8 mouse cellular contexts compared by ENCODE assay signal in the genomic region with DNA sequence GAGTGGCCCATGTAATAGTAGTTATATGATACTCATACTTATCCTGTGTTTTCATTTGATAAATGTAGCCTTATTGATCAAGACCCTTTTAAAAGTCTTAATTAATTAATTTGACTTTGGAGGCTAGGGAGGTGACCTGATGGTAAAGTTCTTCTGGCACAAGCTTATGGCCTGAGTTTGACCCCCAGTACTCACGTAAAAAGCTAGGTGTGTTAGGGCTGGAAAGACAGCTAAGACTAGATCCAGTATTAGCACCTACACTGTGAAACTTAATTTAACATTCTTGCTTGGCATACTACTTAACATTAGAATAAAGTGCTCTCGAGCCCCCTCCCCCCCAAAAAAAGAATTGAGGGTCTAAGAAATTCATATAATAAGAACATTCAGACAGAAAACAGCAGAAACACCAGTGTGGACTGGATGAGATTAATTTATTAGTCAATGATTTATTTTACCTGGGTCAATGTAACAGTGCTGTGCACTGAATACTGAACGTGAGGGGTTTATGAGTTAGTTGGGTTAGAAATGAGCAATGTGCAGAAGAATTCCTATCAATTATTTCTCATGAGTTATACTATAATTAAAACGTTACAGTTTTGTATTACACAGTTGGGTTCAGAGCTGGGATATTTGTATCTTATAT. TPM values are rescaled to one million over a fixed set of nuclear protein-coding genes. Genes with fewer than 3 reads are reported as not detected.
DNase-seq lines count a peak whose midpoint lies in the region; ATAC-seq and TF ChIP-seq lines count a peak whose summit lies in the region.
"Had no signal": no experiment of that assay in that cellular context is flagged by ENCODE, and none has a peak within 500 bp of the region (broad histone marks: within the 10 kb centered on the region; RNA-seq: fewer than 3 reads in every experiment).

No protein-coding gene starts in this region.

- no peak for TF ChIP-seq EP300 in heart, postnatal 0 days (IDR thresholded peaks at IDR 0.05; ENCODE audit: low read depth)

- peaks cover 7% of the 10 kb centered on the region for H3K4me1 ChIP-seq in lung, embryonic 15.5 days
- 0 out of 2 replicates have a peak, but pooled peaks cover 6% of the 10 kb centered on the region for H3K4me1 ChIP-seq in heart, postnatal 0 days (ENCODE audit: control insufficient read depth, insufficient read depth)
- H3K4me1 ChIP-seq in liver, embryonic 11.5 days (replicated peaks; ENCODE audit: control insufficient read depth, insufficient read depth, low read length), result peaks cover 7% of the 10 kb centered on the region
- peaks cover 8% of the 10 kb centered on the region; the same call in 1 of the 2 replicates for H3K4me1 ChIP-seq in stomach, embryonic 16.5 days (ENCODE audit: control insufficient read depth, insufficient read depth, low read length)

- peak overlapping the region; percentile 56; the same call in 1 of the 2 replicates for H3K4me2 ChIP-seq in lung, embryonic 15.5 days
- H3K4me2 ChIP-seq in heart, postnatal 0 days (ENCODE audit: low read depth, low read length), result peak overlapping the region; percentile 83
- H3K4me2 ChIP-seq in liver, embryonic 11.5 days, result peak overlapping the region; percentile 45
- peak overlapping the region; percentile 77 for H3K4me2 ChIP-seq in stomach, embryonic 16.5 days (ENCODE audit: low read depth, low read length)

- no peak for TF ChIP-seq CTCF in heart, postnatal 0 days (IDR thresholded peaks at IDR 0.05; ENCODE audit: low read depth)

- no peak overlapping the region for H3K27ac ChIP-seq in lung, embryonic 15.5 days
- H3K27ac ChIP-seq in heart, postnatal 0 days (ENCODE audit: low read depth), result no peak overlapping the region
- H3K27ac ChIP-seq in liver, embryonic 11.5 days (ENCODE audit: low read depth, low read length), result no peak overlapping the region
- H3K27ac ChIP-seq in stomach, embryonic 16.5 days (ENCODE audit: low read length), result no peak overlapping the region

- 38% methylated on average over 4 of the region's 4 CpGs for WGBS in lung, embryonic 15.5 days
- 52% methylated on average over 4 of the region's 4 CpGs for WGBS in heart, postnatal 0 days
- 45% methylated on average over 4 of the region's 4 CpGs for WGBS in liver, embryonic 11.5 days
- 45% methylated on average over 4 of the region's 4 CpGs for WGBS in stomach, embryonic 16.5 days

- peak overlapping the region; percentile 7; the same call in 1 of the 2 replicates for H3K4me3 ChIP-seq in lung, embryonic 15.5 days
- peak overlapping the region; percentile 96 for H3K4me3 ChIP-seq in heart, postnatal 0 days (ENCODE audit: low read depth, low read length)
- H3K4me3 ChIP-seq in liver, embryonic 11.5 days (ENCODE audit: low read depth, low read length), result peak overlapping the region; percentile 99; the same call in 1 of the 2 replicates
- peak overlapping the region; percentile 14; the same call in 1 of the 2 replicates for H3K4me3 ChIP-seq in stomach, embryonic 16.5 days (replicated peaks; ENCODE audit: low read length)

- peaks cover 14% of the 10 kb centered on the region for H3K36me3 ChIP-seq in lung, embryonic 15.5 days
- H3K36me3 ChIP-seq in heart, postnatal 0 days (replicated peaks; ENCODE audit: control insufficient read depth, insufficient read depth, low read length), result peaks cover 14% of the 10 kb centered on the region
- peaks cover 9% of the 10 kb centered on the region for H3K36me3 ChIP-seq in liver, embryonic 11.5 days (ENCODE audit: control insufficient read depth, insufficient read depth, low read length)
- peaks cover 5% of the 10 kb centered on the region; the same call in 1 of the 2 replicates for H3K36me3 ChIP-seq in stomach, embryonic 16.5 days (ENCODE audit: control insufficient read depth, insufficient read depth, low read length)

- no peak overlapping the region for H3K9ac ChIP-seq in lung, embryonic 15.5 days
- no peak overlapping the region for H3K9ac ChIP-seq in heart, postnatal 0 days (replicated peaks; ENCODE audit: low read depth, low read length)
- no peak overlapping the region for H3K9ac ChIP-seq in liver, embryonic 11.5 days (ENCODE audit: low read depth, low read length)
- no peak overlapping the region for H3K9ac ChIP-seq in stomach, embryonic 16.5 days (ENCODE audit: low read length)

- DNase-seq in lung, postnatal 14 days, result no peak
- no peak for DNase-seq in heart, postnatal 0 days (ENCODE audit: low spot score)
- DNase-seq in liver, embryonic 11.5 days (ENCODE audit: low spot score), result no peak
- no peak for DNase-seq in right cerebral cortex, postnatal 14 days
- no peak for DNase-seq in adrenal gland, adult 2 months

- no peaks in the 10 kb centered on the region for H3K9me3 ChIP-seq in lung, embryonic 15.5 days
- no peaks in the 10 kb centered on the region for H3K9me3 ChIP-seq in heart, postnatal 0 days (replicated peaks; ENCODE audit: control insufficient read depth, low read length)
- H3K9me3 ChIP-seq in liver, embryonic 11.5 days (ENCODE audit: control insufficient read depth, low read length), result no peaks in the 10 kb centered on the region
- H3K9me3 ChIP-seq in stomach, embryonic 16.5 days (replicated peaks; ENCODE audit: control insufficient read depth, low read length), result no peaks in the 10 kb centered on the region

- ATAC-seq in lung, embryonic 15.5 days (ENCODE audit: borderline replicate concordance, extremely low read depth, low FRiP score, low TSS enrichment), result no peak
- ATAC-seq in heart, postnatal 0 days (ENCODE audit: insufficient read depth, low read depth), result no peak
- ATAC-seq in liver, embryonic 11.5 days (replicated peaks; ENCODE audit: low FRiP score), result no peak
- ATAC-seq in stomach, embryonic 16.5 days (ENCODE audit: insufficient read depth, low FRiP score), result no peak

- no peaks in the 10 kb centered on the region for H3K27me3 ChIP-seq in lung, embryonic 15.5 days
- H3K27me3 ChIP-seq in heart, postnatal 0 days (ENCODE audit: control insufficient read depth, insufficient read depth, low read length), result no peaks in the 10 kb centered on the region
- H3K27me3 ChIP-seq in liver, embryonic 11.5 days (replicated peaks; ENCODE audit: control insufficient read depth, insufficient read depth, low read length), result no peaks in the 10 kb centered on the region
- H3K27me3 ChIP-seq in stomach, embryonic 16.5 days (ENCODE audit: control insufficient read depth, insufficient read depth, low read length), result no peaks in the 10 kb centered on the region

RNA-seq across cellular contexts. Expression of a gene that starts 2.7 kb away (rescaled TPM):
- not detected in 2 replicates for polyA plus RNA-seq in lung, embryonic 15.5 days (2015; fragmentation: Nextera tagmentation; extraction: Ambion mirVana)
- total RNA-seq in heart, postnatal 0 days (2014; rRNA removed; ENCODE audit: low replicate concordance), result not detected in 2 replicates
- not detected in 2 replicates for polyA plus RNA-seq in heart, postnatal 0 days (2015; fragmentation: Nextera tagmentation; extraction: Ambion mirVana)
- not detected in 2 replicates for polyA plus RNA-seq in liver, embryonic 11.5 days (2014; fragmentation: Nextera tagmentation; extraction: Ambion mirVana)
- polyA plus RNA-seq in stomach, embryonic 16.5 days (2015; fragmentation: Nextera tagmentation; extraction: Ambion mirVana), result not detected in 2 replicates
- not detected for total RNA-seq in adrenal gland, adult 2 months (2021)
- not detected in 2 replicates for polyA plus RNA-seq in adrenal gland, adult 2 months (2012; rRNA removed)
- total RNA-seq: adrenal gland, postnatal 14 days had no signal

RNA-seq across cellular contexts. Expression of a gene that starts 8.7 kb away (rescaled TPM):
- polyA plus RNA-seq in lung, embryonic 15.5 days (2015; fragmentation: Nextera tagmentation; extraction: Ambion mirVana), result 65.9 and 66.8 TPM in 2 replicates
- total RNA-seq in heart, postnatal 0 days (2014; rRNA removed; ENCODE audit: low replicate concordance), result 73.8 and 114 TPM in 2 replicates
- 72.7 and 76.5 TPM in 2 replicates for polyA plus RNA-seq in heart, postnatal 0 days (2015; fragmentation: Nextera tagmentation; extraction: Ambion mirVana)
- 43.2 and 45.7 TPM in 2 replicates for polyA plus RNA-seq in liver, embryonic 11.5 days (2014; fragmentation: Nextera tagmentation; extraction: Ambion mirVana)
- polyA plus RNA-seq in stomach, embryonic 16.5 days (2015; fragmentation: Nextera tagmentation; extraction: Ambion mirVana), result 45.7 and 46.0 TPM in 2 replicates
- total RNA-seq in adrenal gland, adult 2 months (2021), result 100 to 1,000 TPM; 161 to 197 TPM
- 93.7 and 114 TPM in 2 replicates for polyA plus RNA-seq in adrenal gland, adult 2 months (2012; rRNA removed)

RNA-seq across cellular contexts. Expression of a gene that starts 51.9 kb away (rescaled TPM):
- 12.4 and 13.9 TPM in 2 replicates for polyA plus RNA-seq in lung, embryonic 15.5 days (2015; fragmentation: Nextera tagmentation; extraction: Ambion mirVana)
- 3.5 and 9.5 TPM in 2 replicates for total RNA-seq in heart, postnatal 0 days (2014; rRNA removed; ENCODE audit: low replicate concordance)
- polyA plus RNA-seq in heart, postnatal 0 days (2015; fragmentation: Nextera tagmentation; extraction: Ambion mirVana), result 5.9 and 6.2 TPM in 2 replicates
- polyA plus RNA-seq in liver, embryonic 11.5 days (2014; fragmentation: Nextera tagmentation; extraction: Ambion mirVana), result 12.7 and 13.0 TPM in 2 replicates
- 10.0 and 12.3 TPM in 2 replicates for polyA plus RNA-seq in stomach, embryonic 16.5 days (2015; fragmentation: Nextera tagmentation; extraction: Ambion mirVana)
- total RNA-seq in adrenal gland, adult 2 months (2021), result 1 to 10 TPM; 8.8 to 9.4 TPM
- 2.0 and 2.8 TPM in 2 replicates for polyA plus RNA-seq in adrenal gland, adult 2 months (2012; rRNA removed)

RNA-seq across cellular contexts. Expression of a gene that starts 52.5 kb away (rescaled TPM):
- 13.5 and 14.0 TPM in 2 replicates for polyA plus RNA-seq in lung, embryonic 15.5 days (2015; fragmentation: Nextera tagmentation; extraction: Ambion mirVana)
- total RNA-seq in heart, postnatal 0 days (2014; rRNA removed; ENCODE audit: low replicate concordance), result 7.9 and 27.8 TPM in 2 replicates
- 8.4 and 9.4 TPM in 2 replicates for polyA plus RNA-seq in heart, postnatal 0 days (2015; fragmentation: Nextera tagmentation; extraction: Ambion mirVana)
- polyA plus RNA-seq in liver, embryonic 11.5 days (2014; fragmentation: Nextera tagmentation; extraction: Ambion mirVana), result 7.7 and 9.3 TPM in 2 replicates
- polyA plus RNA-seq in stomach, embryonic 16.5 days (2015; fragmentation: Nextera tagmentation; extraction: Ambion mirVana), result 10.8 and 16.1 TPM in 2 replicates
- 10 to 100 TPM; 20.9 to 43.1 TPM for total RNA-seq in adrenal gland, adult 2 months (2021)
- 6.0 and 8.9 TPM in 2 replicates for polyA plus RNA-seq in adrenal gland, adult 2 months (2012; rRNA removed)

Comparison
In these comparisons a context has a peak if more than half of its experiments do, and no peak if none do; other contexts are left out.
1. H3K4me3 ChIP-seq: peak in every context shown above with its lines; median percentile 99 in liver, embryonic 11.5 days; 96 in heart, postnatal 0 days; 14 in stomach, embryonic 16.5 days; 7 in lung, embryonic 15.5 days.